Mouse (Mus musculus) CH12.LX (cell line): Measurements from ENCODE around the gene Acss2.

Source experiments
- CHD1 ChIP-seq: IDR thresholded peaks from 2 replicates; pipeline ENCODE4 v1.6.1; 2012; ENCODE audit warnings: low read depth, low read length, improper control_type of control experiment, inconsistent platforms
- CHD2 ChIP-seq: IDR thresholded peaks from 2 replicates; pipeline ENCODE4 v1.6.1; 2011; ENCODE audit warnings: low read length, improper control_type of control experiment
- CTCF ChIP-seq, 2 experiments: IDR thresholded peaks in 1 of 2; conservative IDR thresholded peaks in 1 of 2; 2 replicates each; pipeline ENCODE4 v1.5.1; 2011 to 2012; ENCODE audit warnings: low read depth in 2 of 2, low read length in 2 of 2, improper control_type of control experiment in 1 of 2, inconsistent platforms in 1 of 2, mild to moderate bottlenecking in 1 of 2, moderate library complexity in 1 of 2
- E2F4 ChIP-seq: IDR thresholded peaks from 2 replicates; pipeline ENCODE4 v1.6.1; 2011; ENCODE audit warnings: low read depth, low read length, improper control_type of control experiment; ENCODE audit not compliant: insufficient replicate concordance
- ELF1 ChIP-seq: IDR thresholded peaks from 2 replicates; pipeline ENCODE4 v1.6.1; 2014; ENCODE audit warnings: low read depth, mild to moderate bottlenecking, inconsistent platforms, low read length, improper control_type of control experiment
- ETS1 ChIP-seq: conservative IDR thresholded peaks from 2 replicates; pipeline ENCODE4 v1.6.1; 2012; ENCODE audit warnings: low read depth, mild to moderate bottlenecking, inconsistent platforms, low read length, improper control_type of control experiment, moderate library complexity
- MXI1 ChIP-seq: IDR thresholded peaks from 2 replicates; pipeline ENCODE4 v1.6.1; 2011; ENCODE audit warnings: mild to moderate bottlenecking, low read depth, low read length, improper control_type of control experiment
- POLR2A ChIP-seq: IDR thresholded peaks from 2 replicates; pipeline ENCODE4 v1.6.1; 2011; ENCODE audit warnings: low read depth, mild to moderate bottlenecking, improper control_type of control experiment, low read length
- USF2 ChIP-seq: conservative IDR thresholded peaks from 2 replicates; pipeline ENCODE4 v1.6.1; 2011; ENCODE audit warnings: low read depth, low read length, improper control_type of control experiment
- ZC3H11A ChIP-seq: IDR thresholded peaks from 2 replicates; pipeline ENCODE4 v1.6.1; 2012; ENCODE audit warnings: low read depth, mild to moderate bottlenecking, inconsistent platforms, low read length, improper control_type of control experiment

GRCm38 (mm10) chr2:155624730-155625129 lies 107.0 kb downstream of the Acss2 start:
- TF ChIP-seq MXI1 (peak; percentile 90), CTCF (conservative IDR thresholded peaks at IDR 0.05 in 1 of 2, IDR thresholded peaks at IDR 0.05 in 1 of 2; ENCODE audit: low read depth in 2 of 2, low read length in 2 of 2) (peak; percentile 75 to 95), ZC3H11A (peak; percentile 20; the same call in 1 of the 2 replicates), E2F4 (no peak), POLR2A (no peak), CHD2 (no peak), CHD1 (no peak), ETS1 (no peak), ELF1 (no peak), USF2 (no peak)
